Mouse (Mus musculus) embryo, embryonic 11.5 days (tissue): Measurements from ENCODE around the gene Gbx2.

Experiments
- DNase-seq: peaks from one replicate; pipeline ENCODE4 v3.0.0-alpha.2; 2012; ENCODE audit warnings: low read depth, low spot score

The Gbx2 gene

DNA sequence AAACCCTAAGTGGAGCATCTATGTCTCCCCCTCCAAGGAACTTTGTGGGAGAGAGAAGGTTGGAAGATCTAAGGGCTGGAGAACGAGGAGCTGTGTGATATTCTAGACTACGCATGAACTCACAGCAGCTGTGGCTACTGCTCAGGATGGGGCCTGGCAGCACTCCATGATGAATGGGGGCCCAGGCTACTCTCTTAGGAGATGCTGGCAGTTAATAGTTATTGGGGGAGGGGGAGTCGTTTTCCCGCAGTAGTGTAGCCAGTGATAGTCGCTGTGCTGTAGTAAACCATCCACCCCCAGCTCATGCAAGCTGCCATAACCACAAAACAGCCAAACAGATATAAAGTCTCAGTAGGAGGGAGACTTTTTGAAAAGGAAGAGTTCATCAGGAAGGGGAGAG is 18.6 kb downstream of the Gbx2 start:
- no peak for DNase-seq

- no peak for DNase-seq
Observed at GRCm38 (mm10) chr1:89909796-89910195, 21.2 kb downstream of the Gbx2 start.

DNA sequence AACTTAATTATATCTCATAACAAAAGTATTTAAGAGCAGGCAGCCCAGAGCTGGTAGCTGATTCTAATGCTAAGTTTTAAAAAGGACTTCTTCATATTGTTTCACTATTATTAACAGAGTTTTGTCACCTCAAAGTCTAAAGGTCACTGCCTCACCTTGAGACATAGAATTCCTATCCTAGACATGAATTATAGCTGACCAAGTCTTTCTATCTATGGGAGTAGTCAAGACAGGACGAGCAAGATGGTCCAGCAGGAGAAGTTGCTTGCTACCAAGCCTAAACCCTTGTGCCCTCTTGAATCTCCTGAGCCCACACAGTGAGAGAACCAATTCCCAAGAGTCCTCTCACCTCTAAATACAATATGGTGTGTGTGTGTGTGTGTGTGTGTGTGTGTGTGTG is 28.3 kb downstream of the Gbx2 start:
- DNase-seq: no peak

DNA sequence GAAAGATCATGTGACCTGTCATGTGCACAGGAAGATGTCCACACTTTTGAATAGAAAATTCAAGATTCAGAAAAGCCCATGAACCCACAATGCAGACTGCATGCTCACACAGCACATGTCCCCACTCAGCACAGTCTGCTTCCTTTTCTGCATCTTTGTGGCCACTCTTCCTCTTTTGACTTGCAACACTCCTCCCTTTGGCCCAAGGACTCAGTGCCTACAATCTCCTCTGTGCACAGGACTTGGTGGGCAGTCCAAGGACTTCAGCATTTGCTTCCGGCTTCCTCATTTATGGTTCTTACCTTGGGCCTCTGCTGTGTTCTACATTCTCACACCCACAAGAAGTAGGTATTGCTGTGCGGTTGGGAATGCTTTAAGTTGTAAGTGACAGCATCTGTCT is 28.7 kb downstream of the Gbx2 start:
- DNase-seq: no peak

- no peak for DNase-seq
Observed at GRCm38 (mm10) chr1:89901381-89901780, 29.6 kb downstream of the Gbx2 start.

DNA sequence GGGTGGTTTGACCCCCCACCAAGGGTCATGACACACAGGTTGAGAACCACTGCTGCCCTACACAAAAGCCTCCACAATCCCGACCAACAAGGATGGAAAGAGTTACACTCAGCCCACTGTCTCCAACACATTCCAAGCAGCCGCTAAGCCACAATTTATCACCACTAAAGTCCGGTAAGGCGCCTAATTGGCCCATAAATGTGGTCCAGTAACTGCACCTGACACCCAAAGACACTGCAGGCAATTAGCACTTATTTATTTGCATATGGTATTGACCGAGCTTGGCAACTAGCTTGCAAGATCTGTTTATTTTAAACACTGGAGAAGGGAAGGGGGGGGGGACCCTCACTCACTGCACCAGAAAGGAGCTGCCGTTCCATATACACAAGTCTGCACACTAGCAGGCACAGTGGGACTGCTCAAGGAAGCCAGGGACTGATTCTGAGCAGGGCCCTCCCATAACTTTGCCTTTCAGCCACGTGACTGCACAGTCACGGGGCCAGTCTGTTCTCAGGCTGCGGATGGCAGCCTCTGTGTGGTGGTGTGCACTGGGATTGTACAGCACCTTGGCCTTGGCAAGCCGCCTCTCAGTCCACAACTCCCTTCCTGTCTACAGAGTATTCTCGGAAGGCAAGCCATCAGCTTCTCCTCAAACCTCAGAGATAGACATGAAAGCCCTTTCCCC is 31.1 kb downstream of the Gbx2 start:
- DNase-seq: no peak

- no peak for DNase-seq
Observed at GRCm38 (mm10) chr1:89899036-89899435, 31.9 kb downstream of the Gbx2 start.

GRCm38 (mm10) chr1:89895801-89896200 is 35.2 kb downstream of the Gbx2 start:
- DNase-seq: no peak

DNA sequence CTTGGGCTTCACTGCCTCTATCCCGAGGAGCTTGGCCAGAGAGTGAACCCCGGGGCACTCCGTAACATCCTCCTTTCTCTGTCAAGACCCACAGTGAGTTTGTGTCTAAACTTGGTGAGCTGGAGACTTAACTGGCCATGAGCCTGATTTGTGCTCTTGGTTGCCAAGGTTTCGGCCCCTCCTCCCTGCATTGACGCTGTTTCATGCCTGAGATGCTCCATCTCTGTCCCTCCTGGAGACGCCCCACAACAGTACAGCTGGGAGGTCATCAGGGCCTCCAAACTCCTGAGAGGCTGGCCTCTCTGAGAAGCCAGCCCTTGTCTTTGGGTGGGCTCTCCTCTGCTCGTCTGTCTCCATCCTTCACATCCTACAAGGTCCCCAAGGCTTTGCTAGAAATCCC is 38.7 kb downstream of the Gbx2 start:
- no peak for DNase-seq

GRCm38 (mm10) chr1:89891400-89891799 is 39.6 kb downstream of the Gbx2 start:
- DNase-seq: no peak

DNA sequence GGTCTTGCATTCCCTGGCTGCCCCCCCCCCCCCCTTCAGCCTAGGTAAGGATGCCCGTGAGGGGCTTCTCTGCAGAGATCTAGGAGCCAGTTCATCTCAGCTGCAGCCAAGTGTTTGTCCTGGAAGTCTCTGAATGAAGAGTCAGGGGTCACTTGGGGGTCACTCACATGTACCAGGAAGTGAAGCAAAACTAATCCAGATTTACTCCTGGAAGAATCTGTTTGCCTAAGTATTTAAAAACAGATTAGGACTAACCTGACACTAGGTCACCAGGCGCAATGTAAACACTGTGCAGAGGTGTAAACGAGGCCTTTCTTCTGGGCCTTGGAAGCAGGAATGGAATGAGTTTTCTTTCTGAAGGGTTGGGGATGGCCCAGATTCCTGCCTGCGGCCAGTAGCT is 45.3 kb downstream of the Gbx2 start:
- DNase-seq: no peak

DNA sequence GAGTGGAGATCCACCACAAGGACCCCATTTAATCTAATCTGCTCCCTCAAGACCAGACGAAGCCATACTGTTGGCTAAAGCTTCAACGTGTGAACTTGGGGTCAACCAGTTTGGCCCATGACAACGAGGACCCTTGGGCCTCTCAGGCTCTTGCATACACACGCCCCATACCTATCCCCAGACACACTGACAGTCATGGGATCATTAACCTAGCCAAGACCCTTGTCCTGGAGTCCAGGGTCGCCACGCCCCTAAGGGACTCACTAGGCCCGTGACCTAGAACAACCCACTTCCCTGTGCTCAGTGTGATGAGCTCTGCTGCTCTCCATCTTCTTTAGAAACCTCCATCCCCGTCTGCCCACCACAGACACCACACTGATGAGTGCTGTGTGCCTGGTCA is 46.6 kb downstream of the Gbx2 start:
- DNase-seq: no peak

DNA sequence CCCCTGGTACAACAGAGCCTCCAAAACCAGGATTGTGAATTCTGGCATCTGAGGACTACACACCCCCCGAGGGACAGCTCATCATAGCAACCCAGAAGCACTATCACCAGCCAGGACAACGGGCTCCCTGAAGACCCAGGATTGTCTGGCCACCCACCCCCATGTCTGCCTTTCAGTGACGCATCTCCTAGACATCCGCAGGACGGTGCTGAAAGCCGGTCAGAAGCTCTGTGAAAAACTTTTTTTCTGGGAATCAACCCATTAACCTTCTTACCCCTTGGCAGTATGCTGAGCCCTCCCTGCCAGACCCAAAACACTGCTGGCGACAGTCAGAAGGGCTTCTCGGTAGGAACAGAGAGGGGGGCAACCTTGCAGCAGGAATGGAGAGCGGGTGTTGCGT is 50.1 kb downstream of the Gbx2 start:
- DNase-seq: no peak

DNA sequence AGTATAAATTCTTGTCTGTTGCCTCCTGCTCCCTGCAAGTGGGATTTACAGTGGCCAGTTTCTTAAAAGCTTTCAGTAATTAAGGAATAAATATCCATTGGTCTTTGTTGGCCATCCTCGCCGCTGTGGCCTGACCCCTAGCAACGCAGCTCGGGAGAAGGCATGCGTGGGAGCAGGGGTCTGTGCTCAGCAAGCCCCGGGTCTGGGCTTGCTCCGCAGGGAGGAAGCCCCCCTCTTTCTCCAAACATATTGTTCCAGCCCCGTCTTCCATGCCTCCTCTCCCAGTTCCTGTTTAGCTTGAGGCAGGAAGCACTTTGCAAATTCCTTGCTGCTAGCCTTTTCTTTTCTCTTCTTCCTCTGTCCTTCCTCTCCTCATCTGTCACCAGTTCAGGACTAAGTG is 50.8 kb downstream of the Gbx2 start:
- DNase-seq: no peak

- DNase-seq: no peak
Observed at GRCm38 (mm10) chr1:89878496-89878895, 52.5 kb downstream of the Gbx2 start.
